Mouse (Mus musculus) forebrain, embryonic 13.5 days (tissue): Measurements from ENCODE around the gene Dop1b. TPM values are rescaled to one million over a fixed set of nuclear protein-coding genes. Genes with fewer than 3 reads are reported as not detected.
"Not testable (repeated sequence)": the region's sequence is repeated elsewhere in the genome, so short reads cannot be mapped to it uniquely, and the experiment has no call there.

Source experiments
- ATAC-seq: fragments of 200-750 bp; cut with Nextera tagmentation; 2 replicates; pipeline ENCODE4 v1.8.0; 2017
- H3K27ac ChIP-seq: fragments of 300-500 bp; sonication (generic); 2 replicates; pipeline ENCODE4 v1.5.1; 2015; ENCODE audit warnings: inconsistent platforms, mild to moderate bottlenecking, moderate library complexity
- H3K27me3 ChIP-seq: fragments of 300-500 bp; sonication (generic); 2 replicates; pipeline ENCODE4 v1.6.1; 2015; ENCODE audit warnings: mild to moderate bottlenecking, inconsistent platforms
- H3K36me3 ChIP-seq: fragments of 300-500 bp; sonication (generic); 2 replicates; pipeline ENCODE4 v1.6.1; 2015; ENCODE audit warnings: mild to moderate bottlenecking, inconsistent platforms; ENCODE audit not compliant: poor library complexity, severe bottlenecking
- H3K4me1 ChIP-seq: fragments of 300-500 bp; sonication (generic); 2 replicates; pipeline ENCODE4 v1.6.1; 2015; ENCODE audit warnings: inconsistent platforms
- H3K4me2 ChIP-seq: fragments of 300-500 bp; sonication (generic); 2 replicates; pipeline ENCODE4 v1.6.1; 2015; ENCODE audit warnings: inconsistent platforms, mild to moderate bottlenecking, moderate library complexity
- H3K4me3 ChIP-seq: fragments of 300-500 bp; sonication (generic); 2 replicates; pipeline ENCODE4 v1.5.1; 2015; ENCODE audit warnings: mild to moderate bottlenecking, inconsistent platforms
- H3K9ac ChIP-seq: fragments of 300-500 bp; sonication (generic); 2 replicates; pipeline ENCODE4 v1.6.1; 2015; ENCODE audit warnings: mild to moderate bottlenecking, inconsistent platforms
- H3K9me3 ChIP-seq: fragments of 300-500 bp; sonication (generic); replicated peaks from 2 replicates; pipeline ENCODE4 v1.6.1; 2016; ENCODE audit warnings: inconsistent platforms
- WGBS: fragments of 180-500 bp; shearing (Covaris S2); methylation state at CpG from one replicate; pipeline ENCODE4 v1.1.7; 2015; 5-methylcytosine and 5-hydroxymethylcytosine counted together
- polyA plus RNA-seq: library from polyadenylated mRNA; unstranded; fragments of >200 nt; fragmentation: Nextera tagmentation; extraction: Ambion mirVana; gene quantifications from 2 replicates; pipeline ENCODE4 v1.2.1, GENCODE M21; 2015

The Dop1b gene
- polyA plus RNA-seq, 1 experiment from 2014 or later = 17.1 TPM

DNA sequence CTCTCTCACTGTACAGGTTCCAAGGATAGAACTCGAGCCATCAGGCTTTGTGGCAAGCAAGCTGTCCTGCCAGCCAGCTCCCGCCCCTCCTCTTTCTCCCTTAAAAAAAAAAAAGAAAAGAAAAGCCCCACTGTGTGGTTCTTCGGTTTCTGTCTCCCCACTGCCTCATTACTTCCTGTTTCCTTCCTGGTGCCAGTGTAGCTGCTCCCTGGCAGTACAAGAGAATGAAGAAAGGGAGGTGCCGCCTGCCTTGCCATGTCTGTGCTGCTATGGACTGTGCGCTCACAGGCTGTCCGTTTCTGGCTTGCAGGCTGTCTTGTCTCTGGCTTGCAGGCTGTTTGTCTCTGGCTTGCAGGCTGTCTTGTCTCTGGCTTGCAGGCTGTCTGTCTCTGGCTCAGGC, 55.8 kb downstream of the Dop1b start:
- H3K9ac ChIP-seq = no peak overlapping the region
- peaks cover 56% of the 10 kb centered on the region for H3K36me3 ChIP-seq
- WGBS = 65% methylated on average over 6 of the region's 6 CpGs
- H3K27me3 ChIP-seq = no peaks in the 10 kb centered on the region
- no peak for ATAC-seq
- H3K4me2 ChIP-seq = no peak overlapping the region
- no peaks in the 10 kb centered on the region for H3K4me1 ChIP-seq
- H3K4me3 ChIP-seq = no peak overlapping the region
- H3K9me3 ChIP-seq = no peaks in the 10 kb centered on the region
- no peak overlapping the region for H3K27ac ChIP-seq

DNA sequence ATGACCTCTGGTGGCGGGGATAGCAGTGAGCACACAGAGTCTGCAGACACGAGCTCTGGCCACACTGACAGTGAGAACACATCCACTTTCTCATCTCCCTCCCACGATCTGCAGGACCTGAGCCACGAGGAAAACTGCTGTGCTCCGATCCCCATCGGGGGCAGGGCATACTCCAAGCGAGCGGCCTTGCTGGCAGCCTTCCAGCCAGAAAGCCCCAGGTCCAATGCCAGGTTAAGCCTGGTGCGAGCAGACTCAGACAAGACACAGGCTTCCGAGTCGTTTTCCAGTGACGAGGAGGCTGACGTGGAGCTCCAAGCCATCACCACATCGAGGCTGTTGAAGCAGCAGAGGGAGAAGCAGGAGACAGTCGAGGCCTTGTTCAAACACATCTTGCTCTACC, 57.9 kb downstream of the Dop1b start:
- ATAC-seq = no peak
- Histone ChIP-seq H3K36me3 (peaks cover 44% of the 10 kb centered on the region), H3K4me2 (no peak overlapping the region)

DNA sequence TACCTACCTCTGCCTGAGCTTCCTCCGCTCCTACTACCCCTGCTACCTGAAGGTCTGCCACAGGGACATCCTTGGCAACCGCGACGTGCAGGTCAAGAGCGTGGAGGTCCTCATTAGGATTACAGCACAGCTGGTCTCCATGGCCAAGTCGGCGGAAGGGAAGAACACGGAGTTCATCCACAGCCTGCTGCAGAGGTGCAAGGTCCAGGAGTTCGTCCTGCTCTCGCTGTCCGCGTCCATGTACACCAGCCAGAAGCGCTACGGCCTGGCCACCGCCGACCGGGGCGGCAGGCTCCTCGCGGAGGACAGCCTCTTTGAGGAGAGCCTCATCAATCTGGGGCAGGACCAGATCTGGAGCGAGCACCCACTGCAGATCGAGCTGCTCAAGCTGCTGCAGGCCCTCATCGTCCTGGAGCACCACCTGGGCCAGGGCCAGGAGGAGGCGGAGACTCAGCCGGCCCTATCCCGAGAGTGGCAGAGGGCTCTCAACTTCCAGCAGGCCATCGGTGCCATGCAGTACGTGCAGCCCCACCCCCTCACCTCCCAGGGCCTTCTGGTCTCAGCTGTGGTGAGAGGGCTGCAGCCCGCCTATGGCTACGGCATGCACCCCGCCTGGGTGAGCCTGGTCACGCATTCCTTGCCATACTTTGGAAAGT, 58.7 kb downstream of the Dop1b start:
- no peak overlapping the region for H3K4me2 ChIP-seq
- H3K9me3 ChIP-seq = no peaks in the 10 kb centered on the region
- H3K9ac ChIP-seq = no peak overlapping the region
- no peak for ATAC-seq
- H3K4me3 ChIP-seq = no peak overlapping the region
- 74% methylated on average over 32 of the region's 32 CpGs for WGBS
- H3K4me1 ChIP-seq = no peaks in the 10 kb centered on the region
- no peak overlapping the region; the same call in 1 of the 2 replicates for H3K27ac ChIP-seq
- no peaks in the 10 kb centered on the region for H3K27me3 ChIP-seq
- peaks cover 38% of the 10 kb centered on the region for H3K36me3 ChIP-seq

More for the DNA sequence above, 57.9 kb downstream of the Dop1b start:
- no peak overlapping the region for H3K9ac ChIP-seq
- no peaks in the 10 kb centered on the region for H3K4me1 ChIP-seq
- WGBS = 80% methylated on average over 15 of the region's 15 CpGs
- no peak overlapping the region for H3K4me3 ChIP-seq
- H3K27ac ChIP-seq = no peak overlapping the region
- H3K27me3 ChIP-seq = no peaks in the 10 kb centered on the region
- no peaks in the 10 kb centered on the region for H3K9me3 ChIP-seq

DNA sequence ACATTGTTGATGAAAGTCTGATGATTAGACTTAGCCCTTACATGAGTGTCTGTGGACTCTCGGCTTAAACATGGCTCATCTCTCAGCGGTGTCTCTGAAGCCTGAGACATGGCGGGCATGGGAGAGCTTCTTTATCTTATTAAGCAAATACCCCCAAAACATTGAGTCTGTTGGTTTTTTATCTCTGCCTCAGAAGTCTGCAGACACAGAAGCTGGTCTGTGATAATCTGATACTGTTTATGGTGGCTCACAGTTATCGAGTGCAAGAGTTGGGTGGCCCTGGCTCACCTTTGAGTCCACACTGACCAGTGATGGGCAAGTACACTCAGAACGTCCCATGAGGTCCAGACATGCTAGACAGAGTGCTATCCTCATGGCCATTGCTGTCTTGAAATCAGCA, 63.0 kb downstream of the Dop1b start:
- Histone ChIP-seq H3K4me2 (no peak overlapping the region), H3K4me1 (no peaks in the 10 kb centered on the region), H3K4me3 (no peak overlapping the region), H3K27me3 (no peaks in the 10 kb centered on the region), H3K9me3 (no peaks in the 10 kb centered on the region), H3K27ac (no peak overlapping the region), H3K9ac (no peak overlapping the region), H3K36me3 (peaks cover 45% of the 10 kb centered on the region)
- no peak for ATAC-seq
- WGBS = 88% methylated on average over 5 of the region's 5 CpGs

DNA sequence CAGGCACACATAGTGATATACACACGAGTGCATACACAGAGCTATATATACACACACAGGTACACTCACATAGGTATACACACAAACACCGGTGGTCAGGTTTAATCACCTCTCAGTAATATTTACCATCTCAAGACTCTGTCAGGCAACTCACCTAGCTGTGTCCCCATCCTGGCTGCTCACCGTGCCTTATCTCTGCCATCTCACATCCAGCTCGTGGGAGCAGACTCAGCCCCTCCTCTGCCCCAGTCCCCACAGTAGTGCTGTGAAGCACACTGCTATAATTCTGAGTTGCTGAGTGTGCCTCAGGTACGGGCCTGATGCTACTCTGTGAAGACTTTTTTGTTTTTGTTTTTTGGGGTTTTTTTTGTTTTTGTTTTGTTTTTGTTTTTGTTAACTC, 64.8 kb downstream of the Dop1b start:
- Histone ChIP-seq H3K36me3 (peaks cover 41% of the 10 kb centered on the region), H3K4me2 (no peak overlapping the region), H3K4me3 (no peak overlapping the region), H3K4me1 (no peaks in the 10 kb centered on the region), H3K9ac (no peak overlapping the region), H3K27me3 (no peaks in the 10 kb centered on the region), H3K9me3 (no peaks in the 10 kb centered on the region), H3K27ac (no peak overlapping the region)
- ATAC-seq = no peak
- 84% methylated on average over 5 of the region's 5 CpGs for WGBS

DNA sequence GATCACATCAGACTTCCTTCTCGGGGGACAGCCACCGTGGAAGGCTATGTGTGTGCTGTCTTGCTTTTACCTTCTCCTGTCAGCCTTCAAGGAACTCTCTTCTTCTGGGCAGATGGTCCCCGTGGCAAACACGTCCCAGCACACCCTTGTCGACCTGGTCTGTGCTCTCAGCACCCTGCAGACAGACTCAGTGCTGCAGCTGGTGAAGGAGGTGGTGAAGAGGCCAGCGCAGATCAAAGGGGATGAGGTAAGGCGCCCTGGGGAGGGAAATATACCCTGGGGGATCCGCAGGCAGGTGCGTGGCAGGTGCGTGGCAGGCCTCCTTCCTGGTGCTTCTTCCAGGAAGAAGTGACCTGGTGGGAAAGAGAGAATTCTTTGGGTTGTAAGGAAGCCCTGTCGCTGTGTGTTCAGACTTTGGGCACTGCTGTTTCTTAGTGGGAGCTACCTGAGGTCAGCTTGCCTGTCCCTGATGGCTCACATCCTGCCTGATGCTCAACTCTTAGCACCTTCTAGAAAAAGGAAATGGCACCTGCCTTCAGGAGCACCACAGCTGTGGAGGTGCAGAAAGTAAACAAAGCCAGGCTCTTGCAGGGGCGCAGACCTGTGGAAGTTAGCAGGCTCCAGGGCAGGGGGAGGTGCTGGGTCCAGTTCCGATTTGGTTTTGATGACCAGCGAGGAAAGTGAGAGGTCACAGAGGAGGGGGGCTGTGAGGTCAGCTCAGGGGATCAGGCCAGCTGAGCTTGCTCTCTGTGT, 65.7 kb downstream of the Dop1b start:
- Histone ChIP-seq H3K4me1 (no peaks in the 10 kb centered on the region), H3K4me2 (no peak overlapping the region), H3K27ac (no peak overlapping the region), H3K9ac (no peak overlapping the region), H3K4me3 (no peak overlapping the region), H3K36me3 (peaks cover 45% of the 10 kb centered on the region), H3K9me3 (no peaks in the 10 kb centered on the region), H3K27me3 (no peaks in the 10 kb centered on the region)
- WGBS = 67% methylated on average over 14 of the region's 14 CpGs
- ATAC-seq = no peak

DNA sequence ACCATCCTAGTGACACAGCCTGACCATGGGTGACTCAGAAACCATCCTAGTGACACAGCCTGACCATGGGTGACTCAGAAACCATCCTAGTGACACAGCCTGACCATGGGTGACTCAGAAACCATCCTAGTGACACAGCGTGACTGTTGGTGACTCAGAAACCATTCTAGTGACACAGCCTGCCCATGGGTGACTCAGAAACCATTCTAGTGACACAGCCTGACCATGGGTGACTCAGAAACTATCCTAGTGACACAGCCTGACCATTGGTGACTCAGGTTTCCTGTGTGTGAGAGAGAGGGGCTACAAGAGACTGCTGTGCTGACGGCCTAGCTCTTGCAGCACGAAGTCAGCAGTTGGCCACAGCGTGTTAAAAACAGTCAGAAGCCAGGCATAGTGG, 66.7 kb downstream of the Dop1b start:
- H3K36me3 ChIP-seq = peaks cover 47% of the 10 kb centered on the region
- not testable (repeated sequence) for H3K9ac ChIP-seq, H3K4me2 ChIP-seq, H3K27ac ChIP-seq, H3K4me3 ChIP-seq, ATAC-seq, H3K27me3 ChIP-seq, H3K9me3 ChIP-seq, H3K4me1 ChIP-seq
- WGBS = 90% methylated on average over 4 of the region's 4 CpGs

DNA sequence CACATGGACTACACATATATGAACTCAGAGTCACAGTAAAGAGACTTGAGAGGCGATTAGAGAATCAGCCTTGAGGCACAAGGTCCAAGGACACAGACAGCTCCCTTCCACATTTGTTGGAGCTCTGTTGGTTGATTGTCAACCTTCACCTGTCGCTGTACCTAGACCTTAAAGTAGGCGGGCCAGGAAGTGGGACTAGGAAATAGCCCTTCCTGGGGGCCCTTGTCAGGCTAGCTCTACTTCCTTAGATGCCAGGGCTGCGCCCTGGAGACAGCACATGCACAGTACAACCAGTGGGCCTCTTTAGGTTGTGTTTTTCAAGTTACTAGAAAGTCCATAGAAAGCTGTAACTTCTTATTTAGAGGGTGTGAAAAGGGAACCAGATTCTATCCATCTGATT, 67.8 kb downstream of the Dop1b start:
- no peaks in the 10 kb centered on the region for H3K27me3 ChIP-seq
- H3K4me1 ChIP-seq = no peaks in the 10 kb centered on the region
- no peak overlapping the region for H3K4me2 ChIP-seq
- no peaks in the 10 kb centered on the region for H3K9me3 ChIP-seq
- no peak for ATAC-seq
- no peak overlapping the region for H3K27ac ChIP-seq
- no peak overlapping the region for H3K4me3 ChIP-seq
- H3K9ac ChIP-seq = no peak overlapping the region
- peaks cover 46% of the 10 kb centered on the region for H3K36me3 ChIP-seq
- 88% methylated on average over 4 of the region's 4 CpGs for WGBS

DNA sequence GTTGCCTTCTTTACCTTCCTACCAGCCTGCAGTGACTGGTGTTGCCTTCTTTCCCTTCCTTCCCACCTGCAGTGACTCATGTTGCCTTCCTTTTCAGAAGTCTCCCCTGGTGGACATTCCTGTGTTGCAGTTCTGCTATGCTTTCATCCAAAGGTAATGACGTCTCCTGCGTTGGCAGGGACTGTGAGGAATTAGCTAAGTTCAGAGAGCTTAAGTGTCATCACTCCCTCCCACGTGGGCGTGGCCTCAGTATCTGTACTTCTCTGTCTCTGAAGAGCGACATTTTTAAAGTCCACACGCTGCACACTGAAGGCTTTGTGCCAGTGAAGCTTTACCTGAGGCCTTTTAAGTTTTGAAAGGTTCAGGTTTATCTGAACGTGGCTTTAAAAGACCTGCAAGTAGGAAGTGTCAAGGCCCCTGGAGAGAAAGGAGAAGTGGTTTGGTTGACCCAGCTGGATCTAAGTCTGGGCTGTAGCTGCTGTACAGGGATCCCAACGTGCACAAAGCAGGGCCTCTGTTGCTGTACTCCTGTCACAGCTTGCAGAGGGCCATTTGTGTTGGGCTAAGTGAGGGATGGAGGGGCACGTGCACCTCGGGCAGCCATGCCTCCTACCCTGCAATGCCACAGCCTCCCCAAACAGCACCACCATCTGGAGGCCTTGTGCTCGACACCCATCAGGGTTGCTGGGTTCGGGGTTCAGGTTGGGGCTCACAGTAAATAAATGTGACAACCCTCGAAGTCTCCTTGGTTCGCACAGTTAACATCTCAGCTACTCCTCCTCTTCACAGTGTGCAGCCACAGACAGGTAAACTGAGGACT, 69.2 kb downstream of the Dop1b start:
- no peaks in the 10 kb centered on the region for H3K9me3 ChIP-seq

DNA sequence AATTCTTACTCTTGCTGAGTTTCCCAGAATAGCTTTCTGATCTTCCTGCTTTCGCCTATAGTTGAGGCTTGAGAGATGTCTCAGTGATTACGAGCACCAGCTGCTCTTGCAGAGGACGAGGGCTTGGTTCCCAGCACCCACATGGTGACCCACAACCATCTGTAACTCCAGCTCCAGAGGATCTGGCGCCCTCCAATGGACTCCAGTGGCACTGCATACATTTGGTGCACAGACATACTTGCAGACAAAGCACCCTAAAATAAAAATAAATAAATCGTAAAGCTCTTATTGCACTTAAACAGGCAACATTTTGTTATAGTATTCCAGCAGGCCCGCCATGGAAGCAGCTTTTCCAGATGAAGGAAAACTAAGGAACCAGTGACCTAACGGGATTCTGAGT, 72.5 kb downstream of the Dop1b start:
- Histone ChIP-seq H3K4me2 (no peak overlapping the region), H3K4me3 (no peak overlapping the region), H3K4me1 (no peaks in the 10 kb centered on the region), H3K9ac (no peak overlapping the region), H3K27me3 (no peaks in the 10 kb centered on the region), H3K27ac (no peak overlapping the region), H3K36me3 (peaks cover 26% of the 10 kb centered on the region; the same call in 1 of the 2 replicates), H3K9me3 (no peaks in the 10 kb centered on the region)
- 91% methylated on average over 7 of the region's 7 CpGs for WGBS
- ATAC-seq = no peak

More for the DNA sequence above, 69.2 kb downstream of the Dop1b start:
- WGBS = 64% methylated on average over 14 of the region's 14 CpGs
- Histone ChIP-seq H3K9ac (no peak overlapping the region), H3K4me1 (no peaks in the 10 kb centered on the region), H3K27me3 (no peaks in the 10 kb centered on the region), H3K36me3 (peaks cover 45% of the 10 kb centered on the region; the same call in 1 of the 2 replicates), H3K4me3 (no peak overlapping the region), H3K27ac (no peak overlapping the region), H3K4me2 (no peak overlapping the region)
- no peak for ATAC-seq

DNA sequence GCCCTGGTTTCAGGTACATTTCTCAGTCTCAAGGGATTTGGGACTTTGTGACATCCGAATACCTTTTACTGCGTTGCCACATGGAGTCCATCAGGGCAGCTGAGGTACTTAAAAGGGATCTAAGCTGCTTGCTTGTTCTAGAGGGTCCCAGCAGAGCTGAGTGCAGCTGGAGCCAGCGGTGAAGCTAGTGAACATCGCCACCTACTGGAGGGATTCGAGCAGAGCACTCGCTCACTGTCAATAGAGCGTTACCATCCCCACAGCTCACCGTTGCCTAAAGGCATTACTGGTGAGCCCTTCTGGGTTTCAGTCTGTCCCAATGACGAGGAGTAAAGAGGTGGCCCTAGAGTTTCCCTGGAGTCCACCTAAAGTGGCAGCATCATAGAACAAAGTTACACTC, 74.1 kb downstream of the Dop1b start:
- H3K4me2 ChIP-seq = no peak overlapping the region
- H3K27ac ChIP-seq = no peak overlapping the region
- H3K4me3 ChIP-seq = no peak overlapping the region
- H3K9ac ChIP-seq = no peak overlapping the region
- H3K4me1 ChIP-seq = peaks cover 3% of the 10 kb centered on the region; the same call in 1 of the 2 replicates
- H3K36me3 ChIP-seq = peaks cover 19% of the 10 kb centered on the region; the same call in 1 of the 2 replicates
- H3K9me3 ChIP-seq = no peaks in the 10 kb centered on the region
- ATAC-seq = peak; percentile 89
- 3% methylated on average over 9 of the region's 9 CpGs for WGBS
- H3K27me3 ChIP-seq = no peaks in the 10 kb centered on the region

DNA sequence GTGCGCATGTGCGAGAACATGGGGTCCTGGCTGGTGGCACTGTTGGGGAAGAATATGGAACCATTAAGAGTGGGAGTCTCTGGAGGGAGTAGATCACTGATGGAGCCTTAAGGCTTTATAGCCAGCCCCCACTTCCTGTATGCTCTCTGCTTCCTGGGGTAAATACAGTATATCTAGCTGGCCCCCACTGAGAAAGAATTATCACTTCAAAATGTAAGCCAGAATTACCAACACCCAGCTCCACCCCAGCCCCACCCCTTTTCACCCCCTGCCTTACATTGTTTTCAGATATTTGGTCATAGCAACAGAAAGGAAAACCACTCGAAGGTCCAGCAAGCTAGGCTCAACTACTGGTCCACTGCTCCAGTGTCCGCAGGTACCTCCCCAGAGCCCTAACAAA, 76.7 kb downstream of the Dop1b start:
- no peak for ATAC-seq
- peaks cover 6% of the 10 kb centered on the region; the same call in 1 of the 2 replicates for H3K36me3 ChIP-seq
- WGBS = 83% methylated on average over 4 of the region's 4 CpGs
- H3K4me2 ChIP-seq = no peak overlapping the region
- no peak overlapping the region for H3K9ac ChIP-seq
- peaks cover 5% of the 10 kb centered on the region; the same call in 1 of the 2 replicates for H3K4me1 ChIP-seq
- H3K4me3 ChIP-seq = no peak overlapping the region
- H3K27me3 ChIP-seq = no peaks in the 10 kb centered on the region
- no peak overlapping the region for H3K27ac ChIP-seq
- no peaks in the 10 kb centered on the region for H3K9me3 ChIP-seq
